Mouse (Mus musculus): ENCODE data around the gene Sp1. TPM values are rescaled to one million over a fixed set of nuclear protein-coding genes. Genes with fewer than 3 reads are reported as not detected.
A peak's percentile ranks its signal among the peaks of the same experiment; 100 is the strongest.

The Sp1 gene
- polyA plus RNA-seq, 1 experiment from 2014 or later = 5.0 TPM

DNA sequence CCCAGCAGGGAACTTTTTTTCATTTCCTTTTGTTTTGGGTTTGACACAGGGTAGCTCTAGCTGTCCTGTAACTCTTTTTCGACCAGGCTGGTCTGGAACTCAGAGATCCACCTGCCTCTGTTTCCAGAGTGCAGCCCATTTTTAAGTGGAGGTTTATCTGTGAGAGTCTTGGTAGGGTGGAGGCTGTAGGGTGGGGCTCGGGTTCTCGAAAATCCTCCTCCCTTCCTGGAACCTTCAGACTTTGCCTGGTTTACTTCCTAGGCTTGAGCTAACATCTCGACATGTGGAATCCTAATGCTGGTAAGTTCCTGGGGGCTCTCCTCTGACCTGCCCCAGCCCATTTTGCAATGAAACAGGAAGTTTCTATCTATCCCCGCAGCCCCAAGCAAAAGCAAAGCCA, 53.9 kb downstream of the Sp1 start:
- Histone ChIP-seq H3K27me3 (ENCODE audit: control insufficient read depth, insufficient read depth, low read length) (no peaks in the 10 kb centered on the region), H3K27ac (ENCODE audit: low read length) (no peak overlapping the region), H3K4me3 (ENCODE audit: low read length) (peak overlapping the region; percentile 66; the same call in 1 of the 2 replicates), H3K36me3 (ENCODE audit: control insufficient read depth, insufficient read depth) (peaks cover 4% of the 10 kb centered on the region), H3K9me3 (replicated peaks; ENCODE audit: control insufficient read depth, low read length) (no peaks in the 10 kb centered on the region), H3K9ac (ENCODE audit: low read length) (0 out of 2 replicates have a peak overlapping the region, but pooled peaks have one; percentile 1), H3K4me1 (ENCODE audit: control insufficient read depth, insufficient read depth, low read length) (peaks cover 18% of the 10 kb centered on the region), H3K4me2 (ENCODE audit: low read depth, low read length) (peak overlapping the region; percentile 79)
- ATAC-seq (replicated peaks; ENCODE audit: extremely low read depth, insufficient read depth, low FRiP score) = no peak
- WGBS = 38% methylated on average over 5 of the region's 5 CpGs

DNA sequence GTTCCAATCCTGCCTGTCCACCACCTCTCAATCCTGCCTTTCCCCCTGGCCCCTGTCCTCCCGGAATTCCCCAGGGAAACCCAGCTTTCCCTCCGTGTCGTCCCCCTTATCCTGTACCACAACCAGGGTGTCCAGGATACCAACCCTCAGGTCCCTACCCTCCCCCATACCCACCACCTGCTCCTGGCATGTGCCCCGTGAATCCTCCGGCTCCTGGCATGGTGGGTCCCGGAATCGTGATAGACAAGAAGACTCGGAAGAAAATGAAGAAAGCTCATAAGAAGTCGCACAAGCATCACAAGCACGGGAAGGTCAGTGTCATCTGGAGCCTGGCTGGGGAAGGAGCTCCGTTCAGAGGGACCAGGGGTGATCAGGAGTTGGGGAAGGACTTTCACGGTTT, 54.5 kb downstream of the Sp1 start:
- no peaks in the 10 kb centered on the region for H3K27me3 ChIP-seq (ENCODE audit: control insufficient read depth, insufficient read depth, low read length)
- no peaks in the 10 kb centered on the region for H3K9me3 ChIP-seq (replicated peaks; ENCODE audit: control insufficient read depth, low read length)
- peaks cover 4% of the 10 kb centered on the region for H3K36me3 ChIP-seq (ENCODE audit: control insufficient read depth, insufficient read depth)
- H3K4me3 ChIP-seq (ENCODE audit: low read length) = peak overlapping the region; percentile 10; the same call in 1 of the 2 replicates
- H3K9ac ChIP-seq (ENCODE audit: low read length) = peak overlapping the region; percentile 1; the same call in 1 of the 2 replicates
- H3K4me2 ChIP-seq (ENCODE audit: low read depth, low read length) = peak overlapping the region; percentile 79
- ATAC-seq (replicated peaks; ENCODE audit: extremely low read depth, insufficient read depth, low FRiP score) = no peak
- H3K4me1 ChIP-seq (ENCODE audit: control insufficient read depth, insufficient read depth, low read length) = peaks cover 18% of the 10 kb centered on the region
- 0 out of 2 replicates have a peak overlapping the region, but pooled peaks have one; percentile 9 for H3K27ac ChIP-seq (ENCODE audit: low read length)
- 69% methylated on average over 12 of the region's 12 CpGs for WGBS

DNA sequence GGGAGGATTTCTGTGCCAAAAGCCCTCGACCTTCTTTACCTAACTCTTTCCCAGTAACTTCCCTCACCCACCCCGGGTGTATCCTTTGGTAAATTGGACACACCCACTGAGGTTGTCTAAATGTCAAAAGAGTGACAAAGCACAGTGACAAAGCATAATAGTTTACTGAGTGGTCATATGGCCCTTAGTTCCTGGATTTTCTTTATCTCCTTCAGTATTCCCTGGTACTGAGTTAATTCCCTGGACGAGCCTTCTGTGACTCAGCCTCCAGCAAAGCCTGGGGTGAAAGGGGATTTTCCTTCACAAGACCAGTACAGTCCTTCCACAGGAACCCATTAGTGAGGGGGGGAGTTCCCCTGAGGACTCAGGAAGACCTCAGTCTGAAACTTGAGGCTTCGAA, 55.0 kb downstream of the Sp1 start:
- Histone ChIP-seq H3K4me3 (ENCODE audit: low read length) (no peak overlapping the region), H3K9ac (ENCODE audit: low read length) (peak overlapping the region; percentile 18; the same call in 1 of the 2 replicates), H3K27ac (ENCODE audit: low read length) (no peak overlapping the region)

DNA sequence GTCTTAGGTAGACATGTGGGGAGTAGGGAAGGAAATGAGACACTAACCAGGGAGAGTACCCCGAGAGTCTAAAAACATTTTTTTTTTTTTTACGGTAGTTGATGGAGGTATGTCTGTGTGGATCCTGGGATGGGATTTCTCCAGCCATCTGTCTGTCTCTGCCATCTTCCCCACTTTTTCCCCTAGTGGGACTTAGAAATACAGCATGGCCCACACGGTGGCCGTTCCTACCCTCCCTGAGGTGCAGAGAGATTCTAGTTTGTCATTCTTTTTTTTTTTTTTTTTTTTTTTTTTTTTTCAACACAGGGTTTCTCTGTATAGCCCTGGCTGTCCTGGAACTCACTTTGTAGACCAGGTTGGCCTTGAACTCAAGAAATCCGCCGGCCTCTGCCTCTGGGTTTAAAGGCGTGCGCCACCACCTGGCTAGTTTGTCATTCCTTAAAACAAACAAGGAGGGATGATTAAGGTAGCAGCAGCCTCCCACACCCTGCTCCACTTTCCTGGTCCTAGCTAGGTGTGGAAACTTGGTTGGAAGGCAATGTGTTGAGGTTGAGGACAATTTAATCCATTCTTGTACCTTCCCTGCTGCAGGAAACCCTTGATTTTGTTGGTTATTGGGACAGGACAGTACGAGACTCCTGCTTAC, 55.6 kb downstream of the Sp1 start:
- no peaks in the 10 kb centered on the region for H3K9me3 ChIP-seq (replicated peaks; ENCODE audit: control insufficient read depth, low read length)
- peaks cover 18% of the 10 kb centered on the region for H3K4me1 ChIP-seq (ENCODE audit: control insufficient read depth, insufficient read depth, low read length)
- 80% methylated on average over 9 of the region's 9 CpGs for WGBS
- H3K4me3 ChIP-seq (ENCODE audit: low read length) = no peak overlapping the region
- peaks cover 4% of the 10 kb centered on the region for H3K36me3 ChIP-seq (ENCODE audit: control insufficient read depth, insufficient read depth)
- no peak overlapping the region for H3K27ac ChIP-seq (ENCODE audit: low read length)
- no peak overlapping the region for H3K9ac ChIP-seq (ENCODE audit: low read length)
- ATAC-seq (replicated peaks; ENCODE audit: extremely low read depth, insufficient read depth, low FRiP score) = no peak
- no peak overlapping the region; the same call in none of the 2 replicates for H3K4me2 ChIP-seq (ENCODE audit: low read depth, low read length)
- no peaks in the 10 kb centered on the region for H3K27me3 ChIP-seq (ENCODE audit: control insufficient read depth, insufficient read depth, low read length)

More for the DNA sequence above, 55.0 kb downstream of the Sp1 start:
- Histone ChIP-seq H3K27me3 (ENCODE audit: control insufficient read depth, insufficient read depth, low read length) (no peaks in the 10 kb centered on the region), H3K36me3 (ENCODE audit: control insufficient read depth, insufficient read depth) (peaks cover 4% of the 10 kb centered on the region), H3K9me3 (replicated peaks; ENCODE audit: control insufficient read depth, low read length) (no peaks in the 10 kb centered on the region), H3K4me2 (ENCODE audit: low read depth, low read length) (no peak overlapping the region; the same call in none of the 2 replicates), H3K4me1 (ENCODE audit: control insufficient read depth, insufficient read depth, low read length) (peaks cover 18% of the 10 kb centered on the region)
- no peak for ATAC-seq (replicated peaks; ENCODE audit: extremely low read depth, insufficient read depth, low FRiP score)
- 46% methylated on average over 4 of the region's 4 CpGs for WGBS

DNA sequence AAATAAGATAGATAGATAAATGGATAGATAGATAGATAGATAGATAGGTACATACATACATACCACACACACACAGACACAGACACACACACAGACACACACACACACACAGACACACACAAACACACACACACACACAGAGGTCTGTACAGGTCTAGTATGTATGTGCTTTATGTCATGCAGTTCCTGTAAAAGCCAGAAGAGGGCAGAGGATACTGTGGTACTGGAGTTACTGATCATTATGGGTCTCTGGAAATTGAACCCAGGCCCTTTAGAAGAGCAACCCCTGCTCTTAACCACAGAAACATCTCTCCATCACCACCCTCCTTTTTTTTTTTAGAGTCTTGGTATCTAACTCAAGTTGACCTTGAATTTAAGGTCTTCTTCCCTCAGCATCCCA, 57.7 kb downstream of the Sp1 start:
- Histone ChIP-seq H3K27ac (ENCODE audit: low read length) (no peak overlapping the region), H3K4me1 (ENCODE audit: control insufficient read depth, insufficient read depth, low read length) (peaks cover 14% of the 10 kb centered on the region), H3K9me3 (replicated peaks; ENCODE audit: control insufficient read depth, low read length) (no peaks in the 10 kb centered on the region), H3K4me2 (ENCODE audit: low read depth, low read length) (no peak overlapping the region), H3K36me3 (ENCODE audit: control insufficient read depth, insufficient read depth) (peaks cover 7% of the 10 kb centered on the region), H3K27me3 (ENCODE audit: control insufficient read depth, insufficient read depth, low read length) (no peaks in the 10 kb centered on the region), H3K9ac (ENCODE audit: low read length) (no peak overlapping the region), H3K4me3 (ENCODE audit: low read length) (no peak overlapping the region)
- ATAC-seq (replicated peaks; ENCODE audit: extremely low read depth, insufficient read depth, low FRiP score) = no peak

DNA sequence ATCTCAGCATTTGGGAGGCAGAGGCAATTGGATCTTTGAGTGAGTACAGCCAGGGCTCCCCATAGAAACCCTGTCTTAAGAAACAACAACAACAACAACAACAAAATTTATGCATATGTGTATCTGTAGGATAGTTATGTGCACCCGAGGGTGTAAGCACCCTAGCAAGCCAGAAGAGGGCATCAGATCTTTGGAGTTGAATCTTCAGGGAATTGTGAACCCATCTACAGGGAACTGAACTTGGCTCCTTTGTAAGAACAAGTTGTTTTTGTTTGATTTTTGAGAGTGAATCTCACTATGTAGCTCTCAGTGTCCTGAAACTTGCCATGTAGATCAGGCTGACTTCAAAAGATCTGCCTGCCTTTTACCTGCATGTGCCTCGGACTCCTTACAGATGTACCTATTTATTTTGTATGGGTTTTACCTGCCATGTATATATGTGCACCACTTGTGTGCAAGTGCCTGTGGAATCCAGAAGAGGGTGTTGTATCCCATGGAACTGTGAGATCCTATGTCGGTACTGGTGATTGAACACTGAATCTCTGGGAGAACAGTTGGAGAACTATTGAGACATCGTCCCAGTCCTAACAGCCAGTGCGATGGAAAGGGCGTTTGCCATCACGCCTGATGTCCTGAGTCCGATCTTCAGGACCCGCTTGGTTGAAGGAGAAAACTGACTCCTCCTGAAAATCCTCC, 62.9 kb downstream of the Sp1 start:
- H3K27ac ChIP-seq (ENCODE audit: low read length) = no peak overlapping the region
- peaks cover 10% of the 10 kb centered on the region for H3K4me1 ChIP-seq (ENCODE audit: control insufficient read depth, insufficient read depth, low read length)
- ATAC-seq (replicated peaks; ENCODE audit: extremely low read depth, insufficient read depth, low FRiP score) = no peak
- WGBS = 95% methylated on average over 9 of the region's 9 CpGs
- peaks cover 3% of the 10 kb centered on the region; the same call in 1 of the 2 replicates for H3K36me3 ChIP-seq (ENCODE audit: control insufficient read depth, insufficient read depth)
- H3K9ac ChIP-seq (ENCODE audit: low read length) = no peak overlapping the region
- no peak overlapping the region for H3K4me3 ChIP-seq (ENCODE audit: low read length)
- no peaks in the 10 kb centered on the region for H3K9me3 ChIP-seq (replicated peaks; ENCODE audit: control insufficient read depth, low read length)
- H3K27me3 ChIP-seq (ENCODE audit: control insufficient read depth, insufficient read depth, low read length) = no peaks in the 10 kb centered on the region
- H3K4me2 ChIP-seq (ENCODE audit: low read depth, low read length) = no peak overlapping the region

DNA sequence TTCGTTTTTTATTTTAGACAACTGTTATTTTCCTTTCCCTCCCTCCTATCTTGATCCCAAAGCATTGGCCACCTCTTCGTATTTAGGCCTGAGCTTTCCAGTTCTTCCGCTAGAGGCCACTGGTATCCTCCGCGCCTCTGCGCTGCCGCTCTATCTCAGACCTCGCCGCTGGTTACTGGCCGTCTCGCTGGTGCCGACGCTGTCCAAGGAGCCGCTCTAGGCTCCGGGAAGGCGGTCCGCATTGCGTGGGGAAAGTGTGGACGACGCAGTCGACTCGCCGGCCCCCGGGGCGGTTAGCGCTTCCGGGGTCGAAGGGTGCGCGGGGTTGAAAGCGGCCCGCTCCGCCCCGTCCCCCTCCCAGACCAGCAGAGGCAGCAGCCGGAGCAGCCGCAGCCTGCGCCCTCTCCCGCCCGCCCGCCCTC, 64.3 kb downstream of the Sp1 start, which contains the start of gene Pcbp2:
Gene Pcbp2 (plus strand): TSS at position 357 of the 422 bp plus-strand sequence.
- H3K27me3 ChIP-seq (ENCODE audit: control insufficient read depth, insufficient read depth, low read length) = no peaks in the 10 kb centered on the region
- H3K4me2 ChIP-seq (ENCODE audit: low read depth, low read length) = peak within 1 kb of the TSS; percentile 81
- peak within 1 kb of the TSS; percentile 98 for H3K9ac ChIP-seq (ENCODE audit: low read length)
- ATAC-seq (replicated peaks; ENCODE audit: extremely low read depth, insufficient read depth, low FRiP score) = peak; percentile 99
- peak within 1 kb of the TSS; percentile 95 for H3K4me3 ChIP-seq (ENCODE audit: low read length)
- H3K9me3 ChIP-seq (replicated peaks; ENCODE audit: control insufficient read depth, low read length) = no peaks in the 10 kb centered on the region
- peaks cover 14% of the 10 kb centered on the region for H3K36me3 ChIP-seq (ENCODE audit: control insufficient read depth, insufficient read depth)
- peaks cover 10% of the 10 kb centered on the region for H3K4me1 ChIP-seq (ENCODE audit: control insufficient read depth, insufficient read depth, low read length)
- under 1% methylated on average over 33 of the region's 40 CpGs for WGBS
- H3K27ac ChIP-seq (ENCODE audit: low read length) = peak within 1 kb of the TSS; percentile 99

DNA sequence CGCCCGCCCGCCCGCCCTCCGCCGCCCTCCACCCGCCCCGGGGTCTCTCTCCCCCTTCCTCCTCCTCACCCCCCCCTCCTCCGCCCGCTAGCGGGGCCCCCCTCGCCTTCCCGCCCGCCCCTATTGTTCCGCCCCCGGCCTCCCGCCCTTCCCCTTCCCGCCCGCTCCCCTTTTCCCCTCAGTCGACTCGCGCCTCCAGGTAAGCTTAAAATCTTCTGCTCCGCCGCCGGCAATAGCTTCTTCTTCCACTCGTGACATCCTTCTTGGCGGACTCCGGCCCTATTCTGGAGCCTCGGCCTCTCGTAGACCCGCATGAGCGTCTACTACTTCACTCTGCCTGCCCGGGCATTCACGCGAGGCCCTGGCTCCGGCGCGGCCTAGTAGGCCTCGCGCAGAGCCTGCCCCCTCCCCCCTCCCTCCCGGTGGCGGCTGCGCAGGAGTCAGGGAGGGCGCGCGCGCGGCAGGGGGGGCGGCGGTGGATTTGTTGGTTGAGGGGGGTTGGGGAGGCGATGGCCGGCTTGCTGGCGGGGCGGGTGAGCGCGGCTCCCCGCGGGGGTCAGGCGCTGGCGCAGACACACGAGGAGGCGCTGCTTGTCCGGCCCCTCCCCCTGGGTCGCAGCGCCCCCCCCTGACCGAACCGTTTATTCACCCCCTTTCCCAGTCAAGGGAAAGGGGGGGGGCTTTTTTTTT, 64.8 kb downstream of the Sp1 start:
- H3K27me3 ChIP-seq (ENCODE audit: control insufficient read depth, insufficient read depth, low read length) = no peaks in the 10 kb centered on the region
- H3K9ac ChIP-seq (ENCODE audit: low read length) = peak overlapping the region; percentile 98
- peak overlapping the region; percentile 81 for H3K4me2 ChIP-seq (ENCODE audit: low read depth, low read length)
- H3K9me3 ChIP-seq (replicated peaks; ENCODE audit: control insufficient read depth, low read length) = no peaks in the 10 kb centered on the region
- H3K27ac ChIP-seq (ENCODE audit: low read length) = peak overlapping the region; percentile 99
- peak overlapping the region; percentile 95 for H3K4me3 ChIP-seq (ENCODE audit: low read length)
- H3K4me1 ChIP-seq (ENCODE audit: control insufficient read depth, insufficient read depth, low read length) = peaks cover 10% of the 10 kb centered on the region
- peak; percentile 67 for ATAC-seq (replicated peaks; ENCODE audit: extremely low read depth, insufficient read depth, low FRiP score)
- WGBS = under 1% methylated on average over 28 of the region's 67 CpGs
- H3K36me3 ChIP-seq (ENCODE audit: control insufficient read depth, insufficient read depth) = peaks cover 19% of the 10 kb centered on the region

All from heart, embryonic 16.5 days (tissue).